Mouse (Mus musculus) erythroblast, embryonic 14.5 days (primary cell): ENCODE results near the gene Hhip. TPM values are rescaled to one million over a fixed set of nuclear protein-coding genes. Genes with fewer than 3 reads are reported as not detected.
"Not testable (repeated sequence)": the region's sequence is repeated elsewhere in the genome, so short reads cannot be mapped to it uniquely, and the experiment has no call there.

Experiments
- H3K27me3 ChIP-seq: 2 replicates; pipeline ENCODE4 v1.6.1; 2012; ENCODE audit warnings: inconsistent platforms; ENCODE audit not compliant: control insufficient read depth
- H3K36me3 ChIP-seq: 2 replicates; pipeline ENCODE4 v1.6.1; 2012; ENCODE audit warnings: mild to moderate bottlenecking, inconsistent platforms; ENCODE audit not compliant: control insufficient read depth
- H3K4me1 ChIP-seq: 2 replicates; pipeline ENCODE4 v1.6.1; 2012; ENCODE audit warnings: inconsistent platforms; ENCODE audit not compliant: control insufficient read depth
- H3K4me3 ChIP-seq: replicated peaks from 2 replicates; pipeline ENCODE3; 2012; ENCODE audit warnings: moderate library complexity, mild to moderate bottlenecking, inconsistent platforms
- H3K9me3 ChIP-seq: 2 replicates; pipeline ENCODE4 v1.6.1; 2012; ENCODE audit warnings: low read length, inconsistent platforms, mixed read lengths; ENCODE audit not compliant: control insufficient read depth
- GATA1 ChIP-seq: IDR thresholded peaks from 2 replicates; pipeline ENCODE4 v1.6.1; 2012; ENCODE audit warnings: low read length, inconsistent platforms, mixed read lengths
- TAL1 ChIP-seq: IDR thresholded peaks from 3 replicates; pipeline ENCODE4 v1.6.1; 2012; ENCODE audit warnings: low read length, inconsistent platforms, mixed read lengths
- polyA plus RNA-seq: library from polyadenylated mRNA; stranded (reverse); fragments of >175 nt; gene quantifications from 2 replicates; pipeline ENCODE4 v1.2.3, GENCODE M21; 2012

The Hhip gene
- polyA plus RNA-seq, 1 experiment = not detected

DNA sequence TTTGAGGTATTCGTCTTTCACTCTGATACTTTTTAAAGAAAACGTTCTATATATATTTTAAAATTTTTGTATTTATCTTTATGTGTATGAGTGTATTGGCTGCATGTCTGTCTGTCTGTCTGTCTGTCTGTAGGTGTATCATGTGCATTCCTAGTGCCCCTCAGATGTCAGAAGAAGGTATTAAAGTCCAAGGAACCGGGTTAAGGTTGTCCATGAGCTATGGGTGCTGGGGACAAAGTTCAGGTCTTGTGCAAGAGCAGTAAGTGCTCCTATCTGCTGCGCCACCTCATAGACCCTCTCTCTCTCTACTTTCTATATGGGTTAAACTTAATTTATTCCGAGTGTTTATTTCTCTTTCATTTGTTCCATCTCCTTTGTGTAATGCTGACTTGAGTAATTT is 55.5 kb downstream of the Hhip start:
- no peaks in the 10 kb centered on the region for H3K36me3 ChIP-seq
- TF ChIP-seq TAL1 (no peak), GATA1 (no peak)
- no peaks in the 10 kb centered on the region for H3K4me1 ChIP-seq
- no peaks in the 10 kb centered on the region for H3K9me3 ChIP-seq
- no peaks in the 10 kb centered on the region for H3K27me3 ChIP-seq
- H3K4me3 ChIP-seq = no peak overlapping the region

GRCm38 (mm10) chr8:79995075-79995474 is 62.7 kb downstream of the Hhip start:
- Histone ChIP-seq H3K9me3 (no peaks in the 10 kb centered on the region), H3K4me3 (no peak overlapping the region), H3K27me3 (no peaks in the 10 kb centered on the region), H3K36me3 (no peaks in the 10 kb centered on the region), H3K4me1 (no peaks in the 10 kb centered on the region)
- TF ChIP-seq GATA1 (no peak), TAL1 (no peak)

DNA sequence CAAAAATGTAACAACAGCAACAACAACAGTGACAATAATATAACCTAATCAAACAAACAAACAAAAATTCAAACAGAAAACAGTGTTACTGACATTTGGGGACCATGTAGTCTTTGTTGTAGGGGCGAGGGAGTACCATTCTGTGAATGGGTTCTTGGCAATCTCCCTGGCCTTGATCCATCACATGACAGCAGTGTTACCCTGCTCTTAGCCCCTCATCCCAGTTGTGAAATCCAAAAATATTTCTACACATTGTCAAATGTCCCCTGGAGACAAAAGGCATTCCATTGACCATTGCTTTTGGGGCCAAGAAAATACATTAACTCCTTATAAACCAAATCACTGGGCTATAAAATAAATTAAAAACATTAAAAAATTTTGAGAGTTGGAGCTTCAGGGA is 64.3 kb downstream of the Hhip start:
- H3K36me3 ChIP-seq = no peaks in the 10 kb centered on the region
- no peaks in the 10 kb centered on the region for H3K9me3 ChIP-seq
- H3K4me1 ChIP-seq = no peaks in the 10 kb centered on the region
- no peaks in the 10 kb centered on the region for H3K27me3 ChIP-seq
- TF ChIP-seq GATA1 (no peak), TAL1 (no peak)
- H3K4me3 ChIP-seq = no peak overlapping the region

- no peak for TF ChIP-seq TAL1
- Histone ChIP-seq H3K4me3 (no peak overlapping the region), H3K9me3 (no peaks in the 10 kb centered on the region), H3K4me1 (no peaks in the 10 kb centered on the region), H3K36me3 (no peaks in the 10 kb centered on the region), H3K27me3 (no peaks in the 10 kb centered on the region)
Observed at GRCm38 (mm10) chr8:79992121-79992848, 65.5 kb downstream of the Hhip start.

GRCm38 (mm10) chr8:79991420-79991819 is 66.4 kb downstream of the Hhip start:
- H3K4me1 ChIP-seq, H3K9me3 ChIP-seq, H3K27me3 ChIP-seq: not testable (repeated sequence)

DNA sequence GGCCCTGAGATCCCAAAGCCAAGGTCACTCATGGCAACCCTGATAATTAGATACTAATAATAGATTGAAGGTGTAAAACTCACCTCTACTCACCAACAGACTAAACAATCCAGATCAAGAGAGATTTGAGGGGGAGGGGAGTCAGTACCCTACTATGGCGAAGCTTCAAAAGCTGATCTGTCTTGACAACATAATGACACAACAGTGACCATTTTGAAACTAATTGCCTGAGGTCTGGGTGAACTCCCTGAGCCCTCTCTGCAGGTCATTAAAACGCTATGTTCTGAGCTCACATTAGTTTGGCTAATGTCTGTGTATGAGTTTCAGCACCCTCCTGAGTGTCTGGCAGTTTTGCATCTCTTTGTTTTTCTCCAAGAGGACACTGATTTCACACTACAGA is 72.9 kb downstream of the Hhip start:
- H3K36me3 ChIP-seq = no peaks in the 10 kb centered on the region
- H3K9me3 ChIP-seq = no peaks in the 10 kb centered on the region
- H3K27me3 ChIP-seq = no peaks in the 10 kb centered on the region
- H3K4me3 ChIP-seq = no peak overlapping the region
- no peaks in the 10 kb centered on the region for H3K4me1 ChIP-seq
- TF ChIP-seq TAL1 = no peak
- no peak for TF ChIP-seq GATA1

More at GRCm38 (mm10) chr8:79991420-79991819, 66.4 kb downstream of the Hhip start:
- H3K4me3 ChIP-seq, H3K36me3 ChIP-seq: not testable (repeated sequence)

GRCm38 (mm10) chr8:79982144-79982543 is 75.7 kb downstream of the Hhip start:
- no peak overlapping the region for H3K4me3 ChIP-seq
- TF ChIP-seq TAL1 (no peak), GATA1 (no peak)
- H3K9me3 ChIP-seq = no peaks in the 10 kb centered on the region
- H3K36me3 ChIP-seq = no peaks in the 10 kb centered on the region
- H3K4me1 ChIP-seq = no peaks in the 10 kb centered on the region
- H3K27me3 ChIP-seq = no peaks in the 10 kb centered on the region

GRCm38 (mm10) chr8:79966159-79966558 is 91.6 kb downstream of the Hhip start:
- TF ChIP-seq GATA1 (no peak), TAL1 (no peak)
- Histone ChIP-seq H3K4me1 (no peaks in the 10 kb centered on the region), H3K36me3 (no peaks in the 10 kb centered on the region), H3K27me3 (no peaks in the 10 kb centered on the region), H3K4me3 (no peak overlapping the region), H3K9me3 (no peaks in the 10 kb centered on the region)

- Histone ChIP-seq H3K4me1 (no peaks in the 10 kb centered on the region), H3K9me3 (no peaks in the 10 kb centered on the region), H3K4me3 (no peak overlapping the region), H3K36me3 (no peaks in the 10 kb centered on the region), H3K27me3 (no peaks in the 10 kb centered on the region)
- no peak for TF ChIP-seq TAL1
- TF ChIP-seq GATA1 = no peak
Observed at GRCm38 (mm10) chr8:79952857-79953256, 104.9 kb downstream of the Hhip start.

DNA sequence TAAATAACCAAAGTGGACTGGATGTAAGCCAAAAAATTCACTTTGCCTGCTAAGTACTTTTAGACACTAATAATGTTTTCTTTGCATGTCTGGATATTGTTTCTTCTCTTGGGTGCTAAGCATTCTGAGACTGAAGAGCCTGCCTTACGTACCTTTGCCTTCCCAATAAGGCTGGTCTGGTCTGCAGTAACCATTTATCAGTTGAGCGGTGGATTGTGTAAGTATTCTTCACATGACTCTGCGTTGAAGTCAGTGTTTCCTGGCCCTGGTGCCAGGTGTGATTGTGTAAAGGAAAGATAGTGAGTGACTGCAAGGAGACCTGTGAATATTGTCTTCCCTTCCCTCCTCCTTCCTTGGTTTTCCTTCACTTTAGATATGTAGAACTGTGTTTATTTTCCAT is 107.4 kb downstream of the Hhip start:
- Histone ChIP-seq H3K9me3 (no peaks in the 10 kb centered on the region), H3K4me1 (no peaks in the 10 kb centered on the region), H3K27me3 (no peaks in the 10 kb centered on the region), H3K4me3 (no peak overlapping the region), H3K36me3 (no peaks in the 10 kb centered on the region)
- TF ChIP-seq GATA1 (no peak), TAL1 (no peak)
